Mouse (Mus musculus): ENCODE data around the gene Tbc1d7. TPM values are rescaled to one million over a fixed set of nuclear protein-coding genes. Genes with fewer than 3 reads are reported as not detected.

Tbc1d7 gene
- polyA plus RNA-seq, 1 experiment from 2014 or later, result 10.4 TPM

DNA sequence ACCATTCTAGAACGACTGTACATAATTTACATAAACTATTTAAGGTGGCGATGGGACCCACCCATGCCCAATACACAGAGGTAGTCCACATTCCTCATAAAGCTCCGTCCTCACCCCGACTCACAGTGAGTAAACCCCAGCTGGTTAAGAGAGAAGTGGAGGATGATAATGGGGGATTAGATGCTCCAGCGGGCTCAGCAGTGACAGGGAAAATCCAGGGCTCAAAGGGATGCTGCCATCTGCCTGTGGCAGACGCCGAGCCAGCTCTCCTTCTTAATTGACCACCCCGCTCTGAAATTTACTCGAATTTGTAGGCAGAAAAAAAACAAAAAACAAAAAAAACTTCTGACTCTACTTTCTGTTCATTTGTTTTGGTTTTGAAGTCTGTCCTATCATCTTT is 3.6 kb downstream of the Tbc1d7 start:
- no peak overlapping the region for H3K4me3 ChIP-seq (ENCODE audit: low read depth, low read length)
- ATAC-seq (ENCODE audit: low read depth), result no peak
- H3K27me3 ChIP-seq (ENCODE audit: control insufficient read depth, insufficient read depth, low read depth, low read length), result no peaks in the 10 kb centered on the region
- WGBS (ENCODE audit: insufficient replicate concordance), result 68% methylated on average over 9 of the region's 9 CpGs
- H3K4me2 ChIP-seq (ENCODE audit: low read depth, low read length), result no peak overlapping the region
- peaks cover 9% of the 10 kb centered on the region for H3K4me1 ChIP-seq (ENCODE audit: control insufficient read depth, low read depth, low read length)
- H3K9ac ChIP-seq (ENCODE audit: low read depth, low read length), result no peak overlapping the region
- no peaks in the 10 kb centered on the region for H3K36me3 ChIP-seq (ENCODE audit: control insufficient read depth, insufficient read depth)
- H3K27ac ChIP-seq (ENCODE audit: low read length), result no peak overlapping the region
- no peaks in the 10 kb centered on the region for H3K9me3 ChIP-seq (replicated peaks; ENCODE audit: control insufficient read depth, low read length)

DNA sequence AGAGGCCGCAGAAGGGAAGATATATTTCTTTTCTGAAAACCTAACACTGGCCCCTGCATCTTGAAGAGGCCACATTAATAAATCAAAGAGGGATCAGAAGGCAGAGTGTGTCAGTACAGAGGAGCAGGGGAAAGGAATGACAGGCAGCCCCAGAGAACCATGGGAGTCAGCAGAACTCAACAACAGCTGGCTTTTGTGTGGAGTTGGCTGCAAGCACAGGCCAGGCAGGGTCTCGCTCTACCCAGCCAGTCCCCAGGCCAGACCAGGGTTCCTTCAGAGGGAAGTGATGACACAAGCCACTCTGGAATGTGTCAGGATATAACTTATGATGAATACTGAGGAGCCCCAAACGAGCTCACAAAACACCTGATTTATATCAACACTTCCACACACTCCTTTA is 11.9 kb downstream of the Tbc1d7 start:
- 69% methylated on average over 3 of the region's 3 CpGs for WGBS (ENCODE audit: insufficient replicate concordance)
- H3K27ac ChIP-seq (ENCODE audit: low read length), result no peak overlapping the region

GRCm38 (mm10) chr13:43158281-43158680 is 13.0 kb downstream of the Tbc1d7 start:
- H3K4me1 ChIP-seq (ENCODE audit: control insufficient read depth, low read depth, low read length), result no peaks in the 10 kb centered on the region
- H3K4me3 ChIP-seq (ENCODE audit: low read depth, low read length), result no peak overlapping the region
- no peak overlapping the region for H3K27ac ChIP-seq (ENCODE audit: low read length)
- ATAC-seq (ENCODE audit: low read depth), result no peak
- 78% methylated on average over 5 of the region's 5 CpGs for WGBS (ENCODE audit: insufficient replicate concordance)
- H3K9ac ChIP-seq (ENCODE audit: low read depth, low read length), result no peak overlapping the region
- no peak overlapping the region for H3K4me2 ChIP-seq (ENCODE audit: low read depth, low read length)
- no peaks in the 10 kb centered on the region for H3K27me3 ChIP-seq (ENCODE audit: control insufficient read depth, insufficient read depth, low read depth, low read length)
- H3K9me3 ChIP-seq (replicated peaks; ENCODE audit: control insufficient read depth, low read length), result no peaks in the 10 kb centered on the region
- no peaks in the 10 kb centered on the region for H3K36me3 ChIP-seq (ENCODE audit: control insufficient read depth, insufficient read depth)

More for the DNA sequence above, 11.9 kb downstream of the Tbc1d7 start:
- no peak for ATAC-seq (ENCODE audit: low read depth)
- Histone ChIP-seq H3K27me3 (ENCODE audit: control insufficient read depth, insufficient read depth, low read depth, low read length) (no peaks in the 10 kb centered on the region), H3K4me1 (ENCODE audit: control insufficient read depth, low read depth, low read length) (no peaks in the 10 kb centered on the region), H3K9ac (ENCODE audit: low read depth, low read length) (no peak overlapping the region), H3K4me3 (ENCODE audit: low read depth, low read length) (no peak overlapping the region), H3K4me2 (ENCODE audit: low read depth, low read length) (no peak overlapping the region), H3K36me3 (ENCODE audit: control insufficient read depth, insufficient read depth) (no peaks in the 10 kb centered on the region), H3K9me3 (replicated peaks; ENCODE audit: control insufficient read depth, low read length) (no peaks in the 10 kb centered on the region)

- Histone ChIP-seq H3K27me3 (ENCODE audit: control insufficient read depth, insufficient read depth, low read depth, low read length) (no peaks in the 10 kb centered on the region), H3K9me3 (replicated peaks; ENCODE audit: control insufficient read depth, low read length) (no peaks in the 10 kb centered on the region), H3K4me2 (ENCODE audit: low read depth, low read length) (no peak overlapping the region), H3K4me1 (ENCODE audit: control insufficient read depth, low read depth, low read length) (no peaks in the 10 kb centered on the region), H3K4me3 (ENCODE audit: low read depth, low read length) (no peak overlapping the region), H3K36me3 (ENCODE audit: control insufficient read depth, insufficient read depth) (no peaks in the 10 kb centered on the region), H3K27ac (ENCODE audit: low read length) (no peak overlapping the region), H3K9ac (ENCODE audit: low read depth, low read length) (no peak overlapping the region)
- ATAC-seq (ENCODE audit: low read depth), result no peak
- 62% methylated on average over 5 of the region's 5 CpGs for WGBS (ENCODE audit: insufficient replicate concordance)
Measured at GRCm38 (mm10) chr13:43157370-43157769, 13.9 kb downstream of the Tbc1d7 start.

DNA sequence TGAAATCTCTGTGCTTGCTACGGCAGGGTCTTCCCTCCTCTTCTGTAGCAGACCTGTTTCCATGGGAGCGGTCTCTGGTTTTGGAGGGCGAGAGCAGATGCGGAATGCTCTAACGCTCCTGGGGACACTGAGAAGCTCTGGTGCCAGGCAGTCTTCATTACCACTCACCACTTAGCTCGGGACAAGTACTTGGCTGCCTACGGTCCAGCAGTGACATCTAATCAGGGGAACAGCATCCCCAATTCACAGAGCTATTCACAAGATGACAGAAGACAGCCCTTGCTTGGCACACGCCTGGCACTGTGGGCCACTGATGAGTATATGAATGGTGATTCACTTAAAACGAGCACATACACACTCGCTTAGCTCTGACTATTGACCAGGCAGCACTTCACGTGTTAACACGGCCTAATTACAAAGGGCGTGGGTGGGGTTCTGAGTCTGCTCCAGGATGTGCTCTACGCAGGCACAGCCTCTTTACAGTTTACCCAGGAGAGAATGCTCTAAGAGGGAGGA is 19.2 kb downstream of the Tbc1d7 start:
- Histone ChIP-seq H3K27me3 (ENCODE audit: control insufficient read depth, insufficient read depth, low read depth, low read length) (no peaks in the 10 kb centered on the region), H3K9ac (ENCODE audit: low read depth, low read length) (no peak overlapping the region), H3K27ac (ENCODE audit: low read length) (no peak overlapping the region), H3K4me1 (ENCODE audit: control insufficient read depth, low read depth, low read length) (no peaks in the 10 kb centered on the region), H3K4me2 (ENCODE audit: low read depth, low read length) (no peak overlapping the region), H3K4me3 (ENCODE audit: low read depth, low read length) (no peak overlapping the region), H3K36me3 (ENCODE audit: control insufficient read depth, insufficient read depth) (no peaks in the 10 kb centered on the region), H3K9me3 (replicated peaks; ENCODE audit: control insufficient read depth, low read length) (no peaks in the 10 kb centered on the region)
- ATAC-seq (ENCODE audit: low read depth), result no peak
- WGBS (ENCODE audit: insufficient replicate concordance), result 79% methylated on average over 14 of the region's 14 CpGs

DNA sequence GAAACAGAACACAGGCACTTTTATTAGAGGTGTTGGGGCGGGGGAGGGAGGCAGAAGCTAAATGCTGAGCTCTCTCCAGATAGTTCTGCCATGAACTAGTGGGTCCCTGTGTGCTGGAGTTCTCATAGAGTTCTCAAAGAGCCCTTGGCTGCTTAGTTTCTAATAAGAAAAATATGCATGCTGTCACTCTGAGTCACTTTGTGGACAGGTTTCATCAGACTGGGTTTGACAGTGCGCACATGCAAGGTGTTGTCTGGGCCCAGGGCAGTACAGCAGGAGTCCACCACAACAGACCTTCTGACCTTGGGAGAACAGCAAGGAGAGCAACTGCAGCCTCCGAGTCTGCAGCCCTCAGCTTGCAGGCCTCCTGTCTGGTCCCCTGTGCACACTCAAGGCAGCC is 21.6 kb downstream of the Tbc1d7 start:
- Histone ChIP-seq H3K4me2 (ENCODE audit: low read depth, low read length) (no peak overlapping the region), H3K36me3 (ENCODE audit: control insufficient read depth, insufficient read depth) (no peaks in the 10 kb centered on the region), H3K9ac (ENCODE audit: low read depth, low read length) (no peak overlapping the region), H3K27ac (ENCODE audit: low read length) (no peak overlapping the region), H3K4me1 (ENCODE audit: control insufficient read depth, low read depth, low read length) (no peaks in the 10 kb centered on the region), H3K9me3 (replicated peaks; ENCODE audit: control insufficient read depth, low read length) (no peaks in the 10 kb centered on the region), H3K4me3 (ENCODE audit: low read depth, low read length) (no peak overlapping the region), H3K27me3 (ENCODE audit: control insufficient read depth, insufficient read depth, low read depth, low read length) (no peaks in the 10 kb centered on the region)
- WGBS (ENCODE audit: insufficient replicate concordance), result 72% methylated on average over 3 of the region's 3 CpGs
- no peak for ATAC-seq (ENCODE audit: low read depth)

DNA sequence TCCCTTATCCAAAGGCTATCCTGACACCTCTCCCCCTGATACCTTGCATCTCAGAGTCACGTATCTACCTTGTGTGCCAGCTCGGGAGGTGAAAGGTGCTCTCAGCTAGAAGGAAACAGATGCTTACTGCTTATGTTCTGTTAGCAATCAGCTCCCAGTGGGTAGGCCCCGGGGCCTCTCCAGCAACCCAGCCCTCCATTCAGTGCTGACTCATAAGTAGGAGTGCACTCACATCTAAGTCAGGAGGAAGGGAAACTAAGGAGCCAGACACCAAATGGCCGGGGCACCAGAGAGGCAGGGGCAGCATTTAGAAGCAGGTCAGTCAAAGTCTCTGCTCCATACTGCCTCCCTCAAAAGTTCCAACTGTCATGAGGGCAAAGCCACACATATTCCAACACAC is 22.6 kb downstream of the Tbc1d7 start:
- no peaks in the 10 kb centered on the region for H3K9me3 ChIP-seq (replicated peaks; ENCODE audit: control insufficient read depth, low read length)
- H3K4me1 ChIP-seq (ENCODE audit: control insufficient read depth, low read depth, low read length), result no peaks in the 10 kb centered on the region
- no peaks in the 10 kb centered on the region for H3K27me3 ChIP-seq (ENCODE audit: control insufficient read depth, insufficient read depth, low read depth, low read length)
- no peak overlapping the region for H3K27ac ChIP-seq (ENCODE audit: low read length)
- WGBS (ENCODE audit: insufficient replicate concordance), result 48% methylated on average over 4 of the region's 4 CpGs
- no peak for ATAC-seq (ENCODE audit: low read depth)
- H3K4me2 ChIP-seq (ENCODE audit: low read depth, low read length), result no peak overlapping the region
- H3K9ac ChIP-seq (ENCODE audit: low read depth, low read length), result no peak overlapping the region
- H3K4me3 ChIP-seq (ENCODE audit: low read depth, low read length), result no peak overlapping the region
- no peaks in the 10 kb centered on the region for H3K36me3 ChIP-seq (ENCODE audit: control insufficient read depth, insufficient read depth)

- H3K27ac ChIP-seq (ENCODE audit: low read length), result no peak overlapping the region
- H3K9me3 ChIP-seq (replicated peaks; ENCODE audit: control insufficient read depth, low read length), result no peaks in the 10 kb centered on the region
- no peaks in the 10 kb centered on the region for H3K36me3 ChIP-seq (ENCODE audit: control insufficient read depth, insufficient read depth)
- H3K9ac ChIP-seq (ENCODE audit: low read depth, low read length), result no peak overlapping the region
- no peaks in the 10 kb centered on the region for H3K27me3 ChIP-seq (ENCODE audit: control insufficient read depth, insufficient read depth, low read depth, low read length)
- ATAC-seq (ENCODE audit: low read depth), result no peak
- no peaks in the 10 kb centered on the region for H3K4me1 ChIP-seq (ENCODE audit: control insufficient read depth, low read depth, low read length)
- H3K4me2 ChIP-seq (ENCODE audit: low read depth, low read length), result no peak overlapping the region
- no peak overlapping the region for H3K4me3 ChIP-seq (ENCODE audit: low read depth, low read length)
- WGBS (ENCODE audit: insufficient replicate concordance), result 61% methylated on average over 8 of the region's 8 CpGs
Measured at GRCm38 (mm10) chr13:43146515-43147258, 24.6 kb downstream of the Tbc1d7 start.

GRCm38 (mm10) chr13:43144720-43145418 is 26.4 kb downstream of the Tbc1d7 start:
- no peak for ATAC-seq (ENCODE audit: low read depth)
- no peak overlapping the region for H3K9ac ChIP-seq (ENCODE audit: low read depth, low read length)
- no peak overlapping the region for H3K4me2 ChIP-seq (ENCODE audit: low read depth, low read length)
- H3K9me3 ChIP-seq (replicated peaks; ENCODE audit: control insufficient read depth, low read length), result no peaks in the 10 kb centered on the region
- H3K27me3 ChIP-seq (ENCODE audit: control insufficient read depth, insufficient read depth, low read depth, low read length), result no peaks in the 10 kb centered on the region
- no peak overlapping the region for H3K27ac ChIP-seq (ENCODE audit: low read length)
- H3K36me3 ChIP-seq (ENCODE audit: control insufficient read depth, insufficient read depth), result no peaks in the 10 kb centered on the region
- no peaks in the 10 kb centered on the region for H3K4me1 ChIP-seq (ENCODE audit: control insufficient read depth, low read depth, low read length)
- 62% methylated on average over 7 of the region's 7 CpGs for WGBS (ENCODE audit: insufficient replicate concordance)
- no peak overlapping the region for H3K4me3 ChIP-seq (ENCODE audit: low read depth, low read length)

All from liver, embryonic 16.5 days (tissue).